15 mouse cellular contexts compared by ENCODE assay signal in the genomic region with DNA sequence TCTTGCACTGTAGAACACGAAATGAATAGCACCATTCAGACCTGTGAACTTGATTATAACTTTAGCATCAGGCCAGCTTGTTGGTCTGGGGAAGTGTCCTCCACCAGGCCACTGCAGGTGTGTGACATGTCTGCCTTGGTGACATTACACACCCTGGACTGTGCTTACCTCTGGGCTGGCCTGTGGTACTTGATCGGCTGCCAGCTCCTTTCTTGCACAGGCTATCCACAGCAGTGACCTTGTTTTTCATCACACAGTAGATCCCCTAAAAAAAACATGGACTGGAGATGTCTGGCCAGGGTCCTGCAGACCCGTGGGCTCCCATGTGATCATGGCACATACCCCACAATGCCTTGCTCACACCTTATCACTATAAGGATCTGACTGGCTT. TPM values are rescaled to one million over a fixed set of nuclear protein-coding genes. Genes with fewer than 3 reads are reported as not detected.
DNase-seq lines count a peak whose midpoint lies in the region; ATAC-seq and TF ChIP-seq lines count a peak whose summit lies in the region.
"Had no signal": no experiment of that assay in that cellular context is flagged by ENCODE, and none has a peak within 500 bp of the region (broad histone marks: within the 10 kb centered on the region; RNA-seq: fewer than 3 reads in every experiment).

No protein-coding gene starts in this region.

- intact Hi-C loops in gastrocnemius, adult 2 months (cut with DNase I): no loop called here

- TF ChIP-seq EP300 in stomach, postnatal 0 days (optimal IDR thresholded peaks at IDR 0.05): no peak

- no peaks in the 10 kb centered on the region for H3K4me1 ChIP-seq in hindbrain, embryonic 16.5 days (ENCODE audit: control insufficient read depth, insufficient read depth, low read depth, low read length)
- H3K4me1 ChIP-seq in hindbrain, embryonic 14.5 days (replicated peaks; ENCODE audit: control insufficient read depth, insufficient read depth, low read length): no peaks in the 10 kb centered on the region
- H3K4me1 ChIP-seq in lung, embryonic 16.5 days (replicated peaks; ENCODE audit: control insufficient read depth, insufficient read depth, low read length): peaks cover 8% of the 10 kb centered on the region
- no peaks in the 10 kb centered on the region for H3K4me1 ChIP-seq in stomach, postnatal 0 days (replicated peaks; ENCODE audit: control insufficient read depth, insufficient read depth)
- H3K4me1 ChIP-seq: forebrain, embryonic 15.5 days had no signal

- no peaks in the 10 kb centered on the region for H3K27me3 ChIP-seq in hindbrain, embryonic 16.5 days (replicated peaks; ENCODE audit: control insufficient read depth, insufficient read depth, low read length)
- H3K27me3 ChIP-seq in hindbrain, embryonic 14.5 days (ENCODE audit: control insufficient read depth, insufficient read depth, low read length): no peaks in the 10 kb centered on the region
- no peaks in the 10 kb centered on the region for H3K27me3 ChIP-seq in lung, embryonic 16.5 days (ENCODE audit: control insufficient read depth, insufficient read depth, low read depth, low read length)
- H3K27me3 ChIP-seq in stomach, postnatal 0 days (ENCODE audit: control insufficient read depth, insufficient read depth, low read length): no peaks in the 10 kb centered on the region
- H3K27me3 ChIP-seq: forebrain, embryonic 15.5 days; neural tube, embryonic 15.5 days had no signal

- H3K9me3 ChIP-seq in hindbrain, embryonic 16.5 days (ENCODE audit: control insufficient read depth, low read length): no peaks in the 10 kb centered on the region
- no peaks in the 10 kb centered on the region for H3K9me3 ChIP-seq in hindbrain, embryonic 14.5 days (ENCODE audit: control insufficient read depth, low read length)
- peaks cover 3% of the 10 kb centered on the region for H3K9me3 ChIP-seq in lung, embryonic 16.5 days (ENCODE audit: control insufficient read depth, low read length)
- no peaks in the 10 kb centered on the region for H3K9me3 ChIP-seq in stomach, postnatal 0 days (ENCODE audit: control insufficient read depth, low read length)
- H3K9me3 ChIP-seq: forebrain, embryonic 15.5 days; neural tube, embryonic 15.5 days had no signal

- peak overlapping the region; percentile 81 for H3K27ac ChIP-seq in gastrocnemius, adult 2 months
- H3K27ac ChIP-seq in hindbrain, embryonic 16.5 days (ENCODE audit: low read depth, low read length): 0 out of 2 replicates have a peak overlapping the region, but pooled peaks have one; percentile 37
- H3K27ac ChIP-seq in hindbrain, embryonic 14.5 days: no peak overlapping the region
- H3K27ac ChIP-seq in lung, embryonic 16.5 days (ENCODE audit: low read length): peak overlapping the region; percentile 80
- peak overlapping the region; percentile 45; the same call in 1 of the 2 replicates for H3K27ac ChIP-seq in stomach, postnatal 0 days (replicated peaks)
- H3K27ac ChIP-seq: forebrain, embryonic 15.5 days; macrophage had no signal

- ATAC-seq in hindbrain, embryonic 16.5 days: no peak
- no peak for ATAC-seq in hindbrain, embryonic 14.5 days (ENCODE audit: low FRiP score)
- peak; percentile 39; the same call in 1 of the 2 replicates for ATAC-seq in lung, embryonic 16.5 days (ENCODE audit: low read depth)
- ATAC-seq in stomach, postnatal 0 days (ENCODE audit: low FRiP score, low TSS enrichment): no peak
- ATAC-seq: forebrain, embryonic 15.5 days had no signal

- no peaks in the 10 kb centered on the region for H3K36me3 ChIP-seq in hindbrain, embryonic 16.5 days (ENCODE audit: control insufficient read depth, insufficient read depth, low read length)
- no peaks in the 10 kb centered on the region for H3K36me3 ChIP-seq in hindbrain, embryonic 14.5 days (replicated peaks; ENCODE audit: control insufficient read depth, insufficient read depth)
- H3K36me3 ChIP-seq in lung, embryonic 16.5 days (ENCODE audit: control insufficient read depth, insufficient read depth, low read length): no peaks in the 10 kb centered on the region
- H3K36me3 ChIP-seq in stomach, postnatal 0 days (ENCODE audit: control insufficient read depth, insufficient read depth, low read length): no peaks in the 10 kb centered on the region
- H3K36me3 ChIP-seq: forebrain, embryonic 15.5 days; neural tube, embryonic 15.5 days had no signal

- TF ChIP-seq CTCF in gastrocnemius, adult 2 months (IDR thresholded peaks at IDR 0.05): no peak
- no peak for TF ChIP-seq CTCF in stomach, postnatal 0 days (IDR thresholded peaks at IDR 0.05; ENCODE audit: low read depth)

- H3K9ac ChIP-seq in hindbrain, embryonic 16.5 days (ENCODE audit: low read depth, low read length): no peak overlapping the region
- H3K9ac ChIP-seq in hindbrain, embryonic 14.5 days: no peak overlapping the region
- no peak overlapping the region for H3K9ac ChIP-seq in lung, embryonic 16.5 days (ENCODE audit: low read length)
- H3K9ac ChIP-seq in stomach, postnatal 0 days (ENCODE audit: low read length): no peak overlapping the region; the same call in 1 of the 2 replicates
- H3K9ac ChIP-seq: forebrain, embryonic 15.5 days; neural tube, embryonic 15.5 days had no signal

- 86% methylated on average over 3 of the region's 3 CpGs for WGBS in hindbrain, embryonic 16.5 days
- 80% methylated on average over 3 of the region's 3 CpGs for WGBS in hindbrain, embryonic 14.5 days
- 71% methylated on average over 3 of the region's 3 CpGs for WGBS in lung, embryonic 16.5 days
- WGBS in stomach, postnatal 0 days: 65% methylated on average over 3 of the region's 3 CpGs

- no peak for DNase-seq in gastrocnemius, adult 2 months
- DNase-seq in gastrocnemius, postnatal 10 days: no peak
- DNase-seq in hindbrain, embryonic 14.5 days (ENCODE audit: low spot score): no peak
- no peak for DNase-seq in lung, postnatal 10 days
- no peak for DNase-seq in stomach, postnatal 0 days (ENCODE audit: low spot score)
- no peak for DNase-seq in embryo, embryonic 10.5 days (ENCODE audit: low spot score)
- DNase-seq: adrenal gland, adult 8-10 months; gastrocnemius, postnatal 36 days; liver; thymus, postnatal 36 days had no signal

- no peak overlapping the region for H3K4me2 ChIP-seq in hindbrain, embryonic 16.5 days (ENCODE audit: low read length)
- no peak overlapping the region for H3K4me2 ChIP-seq in hindbrain, embryonic 14.5 days (replicated peaks)
- no peak overlapping the region for H3K4me2 ChIP-seq in lung, embryonic 16.5 days (ENCODE audit: low read depth, low read length)
- no peak overlapping the region for H3K4me2 ChIP-seq in stomach, postnatal 0 days (replicated peaks; ENCODE audit: low read depth)
- H3K4me2 ChIP-seq: forebrain, embryonic 15.5 days; neural tube, embryonic 15.5 days had no signal

- peak overlapping the region; percentile 11 for H3K4me3 ChIP-seq in gastrocnemius, adult 2 months
- H3K4me3 ChIP-seq in hindbrain, embryonic 16.5 days (ENCODE audit: low read length): no peak overlapping the region
- H3K4me3 ChIP-seq in hindbrain, embryonic 14.5 days (replicated peaks; ENCODE audit: low read length): no peak overlapping the region
- H3K4me3 ChIP-seq in lung, embryonic 16.5 days (ENCODE audit: low read length): no peak overlapping the region
- H3K4me3 ChIP-seq in stomach, postnatal 0 days (ENCODE audit: low read depth, low read length): no peak overlapping the region
- H3K4me3 ChIP-seq: forebrain, embryonic 15.5 days; neural tube, embryonic 15.5 days had no signal

RNA-seq across cellular contexts. Expression of a gene that starts 51.4 kb away (rescaled TPM):
- 1 to 10 TPM; 1.1 to 4.7 TPM for total RNA-seq in gastrocnemius, adult 2 months (2021)
- total RNA-seq in gastrocnemius, postnatal 10 days (2021): 10 to 100 TPM; 11.7 to 12.3 TPM
- polyA plus RNA-seq in hindbrain, embryonic 16.5 days (2015; fragmentation: Nextera tagmentation; extraction: Ambion mirVana): 0.96 and 0.99 TPM in 2 replicates
- 0.63 and 0.90 TPM in 2 replicates for polyA plus RNA-seq in hindbrain, embryonic 14.5 days (2014; fragmentation: Nextera tagmentation; extraction: Ambion mirVana)
- 11.7 and 12.4 TPM in 2 replicates for polyA plus RNA-seq in lung, embryonic 16.5 days (2015; fragmentation: Nextera tagmentation; extraction: Ambion mirVana)
- 2.8 and 3.0 TPM in 2 replicates for polyA plus RNA-seq in stomach, postnatal 0 days (2015; fragmentation: Nextera tagmentation; extraction: Ambion mirVana)
- polyA plus RNA-seq: macrophage had no signal

RNA-seq across cellular contexts. Expression of a gene that starts 57.6 kb away (rescaled TPM):
- 1 to 10 TPM; 2.7 to 3.1 TPM for total RNA-seq in gastrocnemius, adult 2 months (2021)
- 1 to 10 TPM; 5.6 to 6.8 TPM for total RNA-seq in gastrocnemius, postnatal 10 days (2021)
- 21.7 and 21.8 TPM in 2 replicates for polyA plus RNA-seq in hindbrain, embryonic 16.5 days (2015; fragmentation: Nextera tagmentation; extraction: Ambion mirVana)
- polyA plus RNA-seq in hindbrain, embryonic 14.5 days (2014; fragmentation: Nextera tagmentation; extraction: Ambion mirVana): 12.2 and 12.6 TPM in 2 replicates
- 10.3 and 13.4 TPM in 2 replicates for polyA plus RNA-seq in lung, embryonic 16.5 days (2015; fragmentation: Nextera tagmentation; extraction: Ambion mirVana)
- polyA plus RNA-seq in stomach, postnatal 0 days (2015; fragmentation: Nextera tagmentation; extraction: Ambion mirVana): 1.8 and 2.0 TPM in 2 replicates
- polyA plus RNA-seq: macrophage had no signal
